Mouse (Mus musculus): ENCODE measurements at regions not wholly inside any gene's neighbourhood (a gene's known extent, or its start where the extent isn't known, plus 50 kb on each side); places are given as distances from the start of the nearest gene placed in this dataset.

DNA sequence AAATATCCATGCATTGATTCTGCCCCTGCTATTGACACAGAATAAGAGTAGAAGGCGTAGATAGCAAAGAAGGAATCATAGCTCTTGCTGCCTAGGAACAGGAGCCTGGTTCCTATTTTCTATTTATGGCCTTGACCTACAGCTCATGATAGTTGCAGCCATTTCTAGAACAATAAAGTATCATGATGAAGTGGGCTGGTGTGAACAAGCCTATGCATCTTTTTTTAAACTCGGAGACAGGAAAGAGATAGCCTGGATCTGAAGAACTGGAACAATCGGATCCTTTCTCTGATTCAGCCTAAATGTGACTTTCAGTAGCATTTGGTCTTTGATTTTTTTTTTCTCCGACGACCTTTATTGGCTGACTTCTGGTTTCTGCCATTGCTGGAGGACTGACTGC is 541.4 kb downstream of the Galc start:
- DNase-seq = no peak
- 84% methylated on average over 5 of the region's 5 CpGs for WGBS
- no peaks in the 10 kb centered on the region for H3K4me1 ChIP-seq (ENCODE audit: control insufficient read depth, insufficient read depth, low read length)
- no peaks in the 10 kb centered on the region for H3K36me3 ChIP-seq (ENCODE audit: control insufficient read depth, insufficient read depth, low read length)
- no peak for TF ChIP-seq POLR2A (IDR thresholded peaks at IDR 0.05; ENCODE audit: low read depth, low read length)
- TF ChIP-seq CTCF (conservative IDR thresholded peaks at IDR 0.05; ENCODE audit: insufficient read depth, insufficient read length, low read depth, low read length) = no peak
- H3K27ac ChIP-seq (ENCODE audit: insufficient read depth, low read depth, low read length) = no peak overlapping the region
- no peaks in the 10 kb centered on the region for H3K27me3 ChIP-seq (replicated peaks; ENCODE audit: control insufficient read depth, insufficient read depth, low read length)
- H3K4me3 ChIP-seq (ENCODE audit: insufficient read depth, low read depth, low read length) = no peak overlapping the region
